Mouse (Mus musculus) right cerebral cortex, postnatal 36 days (tissue): ENCODE data around the gene Pmpcb.

Experiments
- DNase-seq, 2 experiments: peaks; one replicate each; pipeline ENCODE4 v3.0.0; 2022; ENCODE audit warnings: low spot score in 2 of 2, mixed read lengths in 1 of 2

Pmpcb gene

GRCm38 (mm10) chr5:21732177-21732911 lies 4.6 kb upstream of the Pmpcb start:
- no peak for DNase-seq

GRCm38 (mm10) chr5:21732930-21733329 lies 4.0 kb upstream of the Pmpcb start:
- peak; percentile 85 to 89 for DNase-seq

- DNase-seq: no peak
Observed at GRCm38 (mm10) chr5:21735100-21735499, 1.8 kb upstream of the Pmpcb start.

GRCm38 (mm10) chr5:21735584-21735983 lies 1.4 kb upstream of the Pmpcb start:
- peak; percentile 19 to 30 for DNase-seq

GRCm38 (mm10) chr5:21736046-21736445 lies 895 bp upstream of the Pmpcb start:
- no peak for DNase-seq

GRCm38 (mm10) chr5:21737620-21738019 lies 679 bp downstream of the Pmpcb start:
- no peak for DNase-seq

GRCm38 (mm10) chr5:21739120-21739519 lies 2.2 kb downstream of the Pmpcb start:
- DNase-seq: no peak

GRCm38 (mm10) chr5:21739881-21740280 lies 2.9 kb downstream of the Pmpcb start:
- no peak for DNase-seq

GRCm38 (mm10) chr5:21743606-21744005 lies 6.7 kb downstream of the Pmpcb start:
- DNase-seq: no peak

- DNase-seq: no peak
Observed at GRCm38 (mm10) chr5:21744651-21745050, 7.7 kb downstream of the Pmpcb start.

GRCm38 (mm10) chr5:21745966-21746365 lies 9.0 kb downstream of the Pmpcb start:
- DNase-seq: no peak

GRCm38 (mm10) chr5:21768506-21768905 lies 31.6 kb downstream of the Pmpcb start:
- no peak for DNase-seq

GRCm38 (mm10) chr5:21769841-21770240 lies 32.9 kb downstream of the Pmpcb start:
- DNase-seq: no peak

GRCm38 (mm10) chr5:21776491-21776890 lies 39.5 kb downstream of the Pmpcb start:
- DNase-seq: no peak

GRCm38 (mm10) chr5:21784161-21785052 lies 47.5 kb downstream of the Pmpcb start:
- peak in 1 of 2 experiments; percentile 20 for DNase-seq

GRCm38 (mm10) chr5:21785053-21785452 lies 48.1 kb downstream of the Pmpcb start, which contains the start of the genes Dnajc2 and Psmc2:
Gene Dnajc2 (minus strand): TSS chr5:21785251.
Gene Psmc2 (plus strand): TSS chr5:21785283.
- peak; percentile 85 to 88 for DNase-seq

GRCm38 (mm10) chr5:21785776-21786175 lies 48.8 kb downstream of the Pmpcb start:
- no peak for DNase-seq

GRCm38 (mm10) chr5:21786258-21787185 lies 49.6 kb downstream of the Pmpcb start:
- peak; percentile 88 to 90 for DNase-seq

- no peak for DNase-seq
Observed at GRCm38 (mm10) chr5:21787186-21788105, 50.5 kb downstream of the Pmpcb start.

- no peak for DNase-seq
Observed at GRCm38 (mm10) chr5:21789061-21789460, 52.1 kb downstream of the Pmpcb start.
